Mouse (Mus musculus) megakaryocyte, embryonic 14.5 days (primary cell): Measurements from ENCODE around the gene Hist2h4.

Experiments used
- FLI1 ChIP-seq: IDR thresholded peaks from 2 replicates; pipeline ENCODE4 v1.6.1; 2012; ENCODE audit warnings: low read length, inconsistent platforms, mixed read lengths
- GATA1 ChIP-seq: IDR thresholded peaks from 3 replicates; pipeline ENCODE4 v1.6.1; 2012; ENCODE audit warnings: mixed read lengths, low read length, inconsistent platforms, borderline replicate concordance

- TF ChIP-seq GATA1 (no peak), FLI1 (no peak)
These were observed 7.1 kb downstream of the Hist2h4 start for GRCm38 (mm10) chr3:96255926-96256593.
